Mouse (Mus musculus): ENCODE measurements at regions not wholly inside any gene's neighbourhood (a gene's known extent, or its start where the extent isn't known, plus 50 kb on each side); places are given as distances from the start of the nearest gene placed in this dataset.

- no peak for DNase-seq
Measured at GRCm38 (mm10) chr2:148551207-148551606, 107.8 kb upstream of the Cd93 start.

- DNase-seq = no peak
Measured at GRCm38 (mm10) chr2:148549618-148550017, 106.3 kb upstream of the Cd93 start.

DNA sequence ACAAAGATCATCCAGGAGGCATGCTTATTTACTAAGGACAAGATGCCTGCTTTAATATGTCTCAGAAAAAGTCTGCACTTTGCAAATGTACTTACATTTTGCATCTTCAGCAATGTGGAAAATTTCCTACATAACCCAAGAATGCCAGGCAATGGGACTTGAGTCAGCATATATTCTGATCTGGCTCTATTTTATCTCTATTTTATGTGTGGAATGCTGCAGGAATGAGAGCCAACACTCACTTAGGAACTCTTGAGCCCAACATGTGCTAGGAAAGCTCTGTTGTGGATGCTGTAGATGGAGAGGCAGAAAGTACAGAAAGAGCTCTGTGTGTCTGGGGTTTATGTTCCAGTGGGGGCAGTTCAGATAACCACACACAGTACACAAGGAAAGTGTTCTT, 99.0 kb upstream of the Cd93 start:
- DNase-seq = no peak

- no peak for DNase-seq
Measured at GRCm38 (mm10) chr2:148537914-148538510, 94.6 kb upstream of the Cd93 start.

DNA sequence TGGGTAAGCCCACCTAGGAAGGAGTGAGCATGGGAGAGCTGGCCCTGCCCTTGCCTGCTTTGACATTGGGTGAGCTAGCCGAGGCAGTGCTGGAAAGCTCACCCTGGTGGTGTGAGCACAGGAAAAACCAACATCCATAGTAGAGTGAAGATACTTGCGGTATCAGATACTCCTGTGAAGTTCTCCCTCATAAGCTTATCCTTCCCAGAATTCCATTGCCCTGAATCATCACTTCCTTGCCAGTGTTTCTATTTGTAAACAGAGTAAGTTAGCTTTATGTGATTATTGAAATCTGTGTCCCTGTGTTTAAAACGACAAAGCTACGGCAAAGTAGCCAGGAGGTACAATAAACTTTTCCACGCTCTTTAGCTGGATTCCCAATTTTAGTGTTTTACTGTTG, 93.9 kb upstream of the Cd93 start:
- no peak for DNase-seq

GRCm38 (mm10) chr2:148536608-148537007, 93.2 kb upstream of the Cd93 start:
- no peak for DNase-seq

DNA sequence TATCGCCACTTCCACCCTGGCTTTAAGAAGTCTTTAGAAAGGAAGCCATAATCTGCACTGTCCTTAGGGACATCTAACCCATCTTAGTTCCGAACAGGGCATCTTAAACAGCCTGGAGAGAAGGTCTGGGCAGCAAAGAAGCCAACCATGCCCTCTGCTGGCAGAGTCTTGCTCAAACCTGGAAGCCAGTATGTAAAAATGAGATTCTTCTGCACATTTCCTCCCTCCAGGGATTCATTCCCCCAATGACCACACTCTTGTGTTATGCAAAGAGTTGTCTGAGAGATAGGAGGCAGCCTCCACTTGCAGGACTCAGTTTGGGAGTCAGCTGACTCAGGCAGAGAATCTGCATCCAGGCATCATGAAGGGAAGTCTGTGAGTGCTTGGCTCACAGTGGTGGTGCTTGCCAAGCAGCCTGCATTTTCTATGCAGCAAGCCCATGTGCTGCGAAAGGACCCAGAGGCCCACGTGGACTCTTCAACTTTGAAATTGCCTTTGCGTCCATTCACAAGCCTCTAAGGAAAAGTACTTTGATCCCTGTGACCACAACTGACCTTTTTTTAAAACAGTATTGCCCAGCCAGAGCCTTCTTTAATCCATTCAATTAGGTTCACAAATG, 92.3 kb upstream of the Cd93 start:
- peak; percentile 79 for DNase-seq

GRCm38 (mm10) chr2:148532051-148532450, 88.7 kb upstream of the Cd93 start:
- DNase-seq = no peak

DNA sequence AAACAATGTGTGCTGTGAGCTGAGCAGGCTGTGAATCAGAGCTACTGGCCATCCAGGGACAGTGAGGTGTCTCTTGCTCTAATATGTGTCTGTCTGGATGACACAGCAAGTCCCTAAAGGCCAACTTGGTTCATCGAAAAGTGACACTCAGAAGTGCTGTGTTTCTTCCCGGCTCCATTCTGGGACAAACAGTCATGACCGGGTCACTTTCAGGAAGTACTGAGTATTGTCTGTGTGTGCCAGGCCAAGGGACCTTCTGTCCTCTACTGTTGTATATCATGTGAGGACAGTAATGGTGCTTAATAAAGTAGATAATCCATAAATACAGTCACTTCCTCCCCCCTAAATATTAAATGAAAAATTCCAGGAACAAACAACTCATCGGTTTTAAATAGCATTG, 87.2 kb upstream of the Cd93 start:
- DNase-seq = peak; percentile 18

GRCm38 (mm10) chr2:148529900-148530299, 86.5 kb upstream of the Cd93 start:
- DNase-seq = no peak

DNA sequence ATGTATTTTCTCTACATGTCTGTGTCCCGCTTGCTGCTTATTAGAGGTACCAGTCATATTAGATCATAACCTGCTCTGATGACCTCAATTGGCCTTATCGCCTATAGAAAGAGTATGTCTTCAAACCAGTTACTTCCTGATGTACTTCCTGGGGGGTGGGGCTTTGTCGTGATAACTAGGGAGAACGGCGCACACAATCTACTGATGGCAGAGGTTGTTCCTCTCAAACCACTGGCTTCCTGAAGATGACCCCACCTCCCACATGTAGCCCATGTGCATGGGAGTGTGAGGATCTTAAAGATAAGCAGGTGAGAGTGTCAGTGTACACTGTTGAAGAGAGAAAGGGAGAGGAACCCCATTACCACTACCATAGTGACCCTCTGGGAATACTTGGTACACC, 84.4 kb upstream of the Cd93 start:
- DNase-seq = no peak

DNA sequence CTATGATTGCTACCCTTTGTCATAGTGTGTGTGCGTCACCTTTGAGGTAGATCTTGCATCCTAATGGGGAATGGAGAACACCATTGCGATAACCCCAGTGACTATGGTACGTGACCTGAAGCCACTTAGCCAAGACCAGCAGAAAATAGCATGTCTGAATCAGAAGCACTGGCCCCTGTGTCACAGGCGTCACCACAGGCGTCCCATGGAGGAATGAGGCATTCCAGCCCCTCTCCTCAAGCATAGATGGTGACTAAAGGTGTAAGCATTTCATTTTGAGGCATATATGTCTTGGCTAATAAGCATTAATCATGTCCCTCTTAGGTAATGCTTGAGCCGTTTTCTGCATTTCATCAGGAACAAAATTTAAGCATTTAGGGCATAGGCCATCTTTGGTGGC, 82.1 kb upstream of the Cd93 start:
- DNase-seq = no peak

GRCm38 (mm10) chr2:148523401-148523800, 80.0 kb upstream of the Cd93 start:
- DNase-seq = no peak

- no peak for DNase-seq
Measured at GRCm38 (mm10) chr2:148522936-148523335, 79.6 kb upstream of the Cd93 start.

DNA sequence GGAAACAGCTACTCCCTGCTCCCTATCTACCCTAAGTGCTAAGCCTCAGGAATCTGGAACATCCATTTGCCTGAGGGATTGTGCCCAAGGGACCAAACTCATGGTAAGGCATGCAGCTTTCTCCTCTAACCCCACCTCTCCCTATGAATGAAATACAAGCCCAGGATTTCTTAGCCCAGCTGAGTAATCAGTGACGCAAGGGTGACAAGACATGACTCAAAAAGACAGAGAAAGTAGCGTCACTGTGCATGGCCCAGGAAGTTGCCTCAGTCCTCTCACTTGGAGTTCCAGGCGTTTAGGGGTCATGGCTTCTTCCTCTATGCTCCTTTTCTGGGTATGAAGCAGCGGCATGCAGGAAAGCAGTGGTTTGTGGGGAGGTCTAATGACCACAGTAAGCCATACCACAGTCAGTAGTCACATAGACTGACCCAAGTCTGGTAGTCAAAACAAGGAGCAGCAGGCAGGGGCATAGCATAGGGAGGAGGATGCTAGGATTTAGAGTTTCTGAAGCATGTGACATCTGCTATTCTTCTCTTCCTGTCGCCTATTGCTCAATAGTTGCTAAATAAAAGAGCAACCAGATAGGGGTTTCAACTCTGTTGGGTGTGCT, 78.7 kb upstream of the Cd93 start:
- no peak for DNase-seq

GRCm38 (mm10) chr2:148520291-148520690, 76.9 kb upstream of the Cd93 start:
- no peak for DNase-seq

GRCm38 (mm10) chr2:148519689-148520290, 76.4 kb upstream of the Cd93 start:
- no peak for DNase-seq

GRCm38 (mm10) chr2:148517906-148518305, 74.5 kb upstream of the Cd93 start:
- DNase-seq = no peak

- peak; percentile 16 for DNase-seq
Measured at GRCm38 (mm10) chr2:148510008-148510681, 66.8 kb upstream of the Cd93 start.

- DNase-seq = no peak
Measured at GRCm38 (mm10) chr2:148509357-148509756, 66.0 kb upstream of the Cd93 start.

- no peak for DNase-seq
Measured at GRCm38 (mm10) chr2:148507523-148507922, 64.2 kb upstream of the Cd93 start.

GRCm38 (mm10) chr2:148506966-148507365, 63.6 kb upstream of the Cd93 start:
- DNase-seq = no peak

DNA sequence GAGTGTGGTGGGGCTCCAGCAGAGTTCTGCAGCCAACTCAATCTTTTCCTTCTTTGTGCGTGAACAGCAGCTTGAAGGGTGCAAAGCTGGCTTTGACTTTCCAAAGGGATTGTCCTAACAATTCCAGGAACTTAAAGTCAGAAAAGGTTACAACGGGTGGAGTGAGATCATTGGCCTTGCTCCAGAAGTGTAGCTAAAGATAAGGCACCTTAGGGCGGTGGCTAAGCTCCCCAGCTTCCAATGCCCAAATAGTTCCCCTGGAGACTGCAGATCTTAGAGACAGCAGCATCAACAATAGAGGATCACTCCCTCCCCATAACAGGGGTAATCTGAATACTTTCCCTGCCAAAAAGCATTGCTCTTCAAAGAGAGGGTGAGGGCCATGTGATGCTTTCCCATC, 62.3 kb upstream of the Cd93 start:
- peak; percentile 29 for DNase-seq
